Mouse (Mus musculus): ENCODE measurements around the gene Tie1.

Gene Tie1

DNA sequence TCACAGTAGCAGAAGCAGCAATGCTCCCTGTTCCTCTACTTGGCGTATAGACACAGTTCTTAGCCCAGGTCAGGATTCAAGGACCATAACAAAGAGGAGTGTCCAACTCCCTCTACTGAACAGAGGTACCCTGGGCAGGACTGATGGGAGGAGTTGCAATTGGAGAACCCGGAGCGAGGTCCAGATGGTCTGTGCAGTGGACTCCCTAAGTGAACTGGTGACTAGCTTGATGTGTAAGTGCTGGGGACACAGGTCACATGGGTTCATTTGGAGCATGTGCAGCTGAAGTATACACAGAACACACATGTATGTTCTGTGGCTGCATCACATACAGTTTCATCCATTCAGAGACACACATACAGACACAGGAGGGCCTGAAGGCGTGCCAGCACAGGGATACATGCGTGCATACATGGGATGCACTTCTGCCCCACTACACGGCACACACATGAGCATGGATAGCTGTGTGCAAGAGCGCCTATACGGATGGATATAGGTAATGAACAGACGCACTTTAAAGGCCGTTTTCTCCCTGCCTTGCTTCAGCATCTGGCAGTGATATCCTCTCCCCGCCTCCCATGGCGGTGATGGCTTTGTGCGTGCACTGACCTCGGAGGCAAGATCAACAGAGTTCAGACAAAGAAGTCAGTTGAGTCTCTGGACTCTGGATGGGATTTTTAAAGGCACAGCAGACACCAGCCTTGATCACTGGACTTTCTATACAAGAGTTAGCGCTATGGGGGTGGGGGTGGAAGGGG is 12.9 kb downstream of the Tie1 start:
- DNase-seq (ENCODE audit: low spot score), result no peak

- DNase-seq (ENCODE audit: low spot score), result no peak
Measured at GRCm38 (mm10) chr4:118472687-118473086, 17.2 kb downstream of the Tie1 start.

DNA sequence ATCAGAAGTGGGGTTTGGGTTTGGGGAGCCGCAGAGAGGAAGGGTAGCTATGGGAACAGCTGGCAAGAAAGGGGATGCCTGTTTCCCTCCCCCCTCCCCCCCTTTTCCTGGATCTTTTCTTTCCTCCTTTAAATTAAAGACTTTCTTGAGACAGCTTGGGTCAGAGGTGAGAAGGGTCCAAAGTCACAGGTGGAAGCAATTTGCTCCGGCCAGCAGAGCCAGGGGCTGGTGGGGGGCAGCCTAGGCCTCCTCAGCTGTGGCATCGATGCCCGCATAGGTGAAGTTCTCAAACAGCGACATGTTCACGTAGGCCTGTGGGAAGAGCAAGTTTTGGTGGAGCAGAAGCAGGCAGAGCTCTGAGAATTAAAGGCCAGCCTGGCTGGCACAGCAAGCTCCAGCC is 18.6 kb downstream of the Tie1 start:
- no peak for DNase-seq (ENCODE audit: low spot score)

- DNase-seq (ENCODE audit: low spot score), result no peak
Measured at GRCm38 (mm10) chr4:118465697-118466163, 24.1 kb downstream of the Tie1 start.

GRCm38 (mm10) chr4:118464956-118465355 is 24.9 kb downstream of the Tie1 start:
- DNase-seq (ENCODE audit: low spot score), result no peak

DNA sequence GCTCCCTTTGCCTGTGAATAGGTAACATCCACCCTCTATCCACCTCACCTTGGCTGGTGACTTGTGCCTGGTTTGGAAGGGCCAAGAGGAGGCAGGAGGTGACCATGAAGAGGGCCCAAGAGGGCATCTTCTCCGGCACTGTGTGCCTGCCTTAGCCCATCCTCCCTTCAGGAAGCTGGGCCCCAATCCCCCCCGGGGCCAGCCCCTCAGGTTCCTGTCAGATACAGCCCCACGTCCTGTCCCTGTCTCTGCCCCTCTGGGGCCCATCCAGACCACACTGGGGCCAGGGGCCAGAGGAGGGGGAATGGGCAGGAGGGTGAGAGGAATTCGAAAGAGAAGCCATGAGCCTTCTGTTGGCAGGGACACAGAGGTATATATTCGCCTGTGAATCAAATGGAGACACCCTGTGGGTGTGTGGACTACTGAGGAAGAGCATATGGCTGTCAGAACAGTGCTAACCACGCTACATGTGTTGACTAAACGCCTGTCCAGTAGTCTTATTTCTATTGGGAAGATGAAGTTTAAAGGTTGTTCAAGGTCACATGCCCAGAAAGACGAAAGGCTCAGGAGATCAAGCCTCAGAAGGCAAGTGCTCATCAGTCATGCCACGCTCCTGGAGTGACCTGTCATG is 32.4 kb downstream of the Tie1 start, which contains the start of gene Mpl:
Mpl (minus strand) TSS at position 169 of the 631 bp plus-strand sequence.
- no peak for DNase-seq (ENCODE audit: low spot score)

- DNase-seq (ENCODE audit: low spot score), result no peak
Measured at GRCm38 (mm10) chr4:118446415-118447153, 43.3 kb downstream of the Tie1 start.

DNA sequence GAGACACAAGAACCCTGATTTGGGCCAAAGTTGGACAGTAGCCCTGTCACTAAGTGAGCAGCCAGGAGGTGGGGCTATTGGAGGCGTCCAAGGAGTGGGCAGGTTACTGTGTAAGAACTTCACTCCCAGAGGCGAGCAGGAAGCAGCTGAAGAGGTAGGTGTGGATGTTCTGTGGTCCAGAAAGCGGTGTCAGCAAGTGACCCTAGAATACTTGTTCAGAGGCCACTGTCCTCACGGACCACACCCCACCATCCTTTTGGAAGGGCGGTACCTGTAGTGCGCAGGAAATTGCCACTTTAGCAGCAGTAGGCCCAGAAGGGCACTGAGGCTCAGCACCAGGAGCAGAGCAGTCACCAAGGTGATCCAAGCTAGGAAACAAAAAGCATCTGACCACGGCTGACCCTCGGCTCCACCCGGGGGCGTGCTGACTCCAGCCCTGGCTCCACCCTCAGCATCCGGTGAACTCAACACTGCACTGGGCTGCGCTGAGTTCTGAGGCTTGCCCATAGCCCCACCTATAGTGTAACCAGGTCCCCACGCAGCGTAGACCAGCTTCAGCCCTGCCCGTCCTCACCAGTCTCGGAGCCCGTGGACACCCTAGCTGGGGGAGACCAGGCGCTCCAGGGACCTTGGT is 44.0 kb downstream of the Tie1 start:
- no peak for DNase-seq (ENCODE audit: low spot score)

GRCm38 (mm10) chr4:118445088-118445487 is 44.8 kb downstream of the Tie1 start:
- DNase-seq (ENCODE audit: low spot score), result no peak

DNA sequence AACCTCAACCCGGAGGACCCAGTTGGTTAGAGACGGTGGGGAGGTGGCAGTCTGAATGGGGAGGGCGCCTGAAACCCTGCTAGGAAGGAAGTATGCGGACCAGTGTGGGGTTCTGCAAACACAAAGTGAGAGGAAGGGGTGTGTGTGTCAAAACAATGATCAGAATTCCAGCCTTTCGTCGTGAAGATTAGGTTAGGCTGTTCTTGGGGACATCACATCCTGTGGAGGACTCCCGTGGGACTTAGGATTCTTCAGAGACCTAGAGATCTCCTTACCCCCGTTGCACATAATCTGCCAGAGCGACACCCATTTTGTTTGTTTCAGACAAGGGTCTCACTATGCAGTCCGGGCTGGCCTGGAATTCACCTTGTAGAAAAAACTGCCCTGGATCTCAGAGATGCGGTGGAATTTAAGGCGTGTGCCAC is 52.0 kb downstream of the Tie1 start:
- DNase-seq (ENCODE audit: low spot score), result no peak

- peak; percentile 96 for DNase-seq (ENCODE audit: low spot score)
Measured at GRCm38 (mm10) chr4:118436820-118437603, 52.8 kb downstream of the Tie1 start, which contains the start of gene Cdc20. TSS of gene Cdc20 (minus strand) at chr4:118437352.

DNA sequence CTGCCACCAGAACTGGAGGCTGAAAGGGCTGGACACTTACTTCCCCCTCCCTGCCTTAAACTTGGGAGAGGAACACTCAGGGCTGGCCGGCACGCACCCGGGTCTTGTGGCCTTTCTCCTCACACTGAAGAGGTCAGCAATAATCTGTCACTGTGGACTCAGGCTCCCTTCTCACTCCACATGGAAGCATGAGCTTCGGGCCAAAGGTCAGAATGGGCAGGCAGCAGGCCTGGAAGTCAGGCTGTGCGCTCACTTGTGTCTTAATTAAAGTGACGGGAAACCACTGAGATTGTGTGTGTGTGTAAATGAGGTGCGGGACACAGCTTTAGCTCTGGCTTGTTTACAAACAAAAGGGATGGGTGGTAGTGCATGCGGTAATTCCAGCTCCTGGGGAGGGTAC is 57.5 kb downstream of the Tie1 start:
- DNase-seq (ENCODE audit: low spot score), result no peak

DNA sequence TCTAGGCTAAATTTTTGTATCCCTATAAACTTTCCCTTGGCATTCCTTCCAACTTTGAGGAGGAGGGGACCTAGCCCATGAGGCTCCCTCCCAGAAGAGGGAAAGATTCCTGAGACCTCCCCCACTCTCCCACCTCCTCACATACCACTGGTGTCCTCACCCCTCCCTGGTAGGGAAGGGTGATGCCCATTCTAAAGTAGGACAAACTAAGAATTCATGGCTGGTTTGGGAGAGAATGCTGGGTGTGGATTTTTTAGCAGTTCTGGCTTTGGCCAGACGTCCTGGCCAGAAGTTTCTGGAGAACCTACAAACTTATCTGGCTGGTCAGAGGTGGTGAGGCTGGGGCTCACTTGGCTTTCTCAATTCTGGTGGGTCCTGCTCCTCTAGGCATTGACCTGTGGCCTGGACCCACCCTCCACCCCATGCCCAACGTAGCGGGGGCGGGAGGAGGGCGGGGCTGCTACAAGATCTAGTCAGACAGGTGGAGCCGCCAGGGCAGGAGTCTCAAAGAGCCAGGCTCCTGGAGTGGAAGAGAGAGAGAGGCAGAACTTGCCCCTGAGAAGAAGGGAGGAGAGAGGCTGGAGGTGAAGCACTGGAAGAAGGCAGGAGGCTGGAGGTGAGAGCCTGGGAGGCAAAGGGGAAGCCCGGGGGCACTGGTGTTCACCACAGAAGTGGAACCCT is 60.5 kb downstream of the Tie1 start:
- no peak for DNase-seq (ENCODE audit: low spot score)

DNA sequence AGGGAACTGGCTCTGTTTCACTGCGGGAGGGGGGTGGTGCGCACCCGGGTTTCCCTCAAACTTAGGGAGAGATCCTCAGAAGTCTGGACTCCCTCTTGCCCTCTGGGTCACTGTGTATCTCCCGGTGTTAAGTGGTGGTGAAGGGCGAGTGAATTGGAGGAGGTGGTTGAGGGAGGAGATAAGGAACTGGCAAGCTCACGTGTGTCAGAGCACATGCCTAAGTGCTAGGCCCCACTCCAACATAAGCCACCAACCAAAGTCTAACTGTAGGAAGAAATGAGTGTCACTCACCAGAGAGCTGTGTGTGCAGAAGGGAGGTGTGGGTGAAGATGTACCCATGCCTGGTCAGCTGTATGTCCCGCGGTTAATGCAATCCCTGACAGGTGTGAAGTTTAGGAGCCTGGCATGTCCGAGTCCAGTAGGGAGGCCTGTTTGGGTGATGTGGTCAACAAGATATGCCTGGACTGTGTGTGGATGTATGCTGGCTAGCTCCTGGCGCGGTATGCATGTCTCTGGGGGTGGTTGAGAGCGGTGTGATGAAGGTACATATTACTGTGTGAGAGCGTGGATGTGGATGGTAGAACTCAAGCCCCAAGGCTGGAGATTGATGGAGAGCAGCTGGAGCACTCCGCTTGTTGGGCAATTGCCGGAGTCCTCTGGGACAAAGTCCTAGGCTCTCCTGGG is 61.2 kb downstream of the Tie1 start:
- no peak for DNase-seq (ENCODE audit: low spot score)

DNA sequence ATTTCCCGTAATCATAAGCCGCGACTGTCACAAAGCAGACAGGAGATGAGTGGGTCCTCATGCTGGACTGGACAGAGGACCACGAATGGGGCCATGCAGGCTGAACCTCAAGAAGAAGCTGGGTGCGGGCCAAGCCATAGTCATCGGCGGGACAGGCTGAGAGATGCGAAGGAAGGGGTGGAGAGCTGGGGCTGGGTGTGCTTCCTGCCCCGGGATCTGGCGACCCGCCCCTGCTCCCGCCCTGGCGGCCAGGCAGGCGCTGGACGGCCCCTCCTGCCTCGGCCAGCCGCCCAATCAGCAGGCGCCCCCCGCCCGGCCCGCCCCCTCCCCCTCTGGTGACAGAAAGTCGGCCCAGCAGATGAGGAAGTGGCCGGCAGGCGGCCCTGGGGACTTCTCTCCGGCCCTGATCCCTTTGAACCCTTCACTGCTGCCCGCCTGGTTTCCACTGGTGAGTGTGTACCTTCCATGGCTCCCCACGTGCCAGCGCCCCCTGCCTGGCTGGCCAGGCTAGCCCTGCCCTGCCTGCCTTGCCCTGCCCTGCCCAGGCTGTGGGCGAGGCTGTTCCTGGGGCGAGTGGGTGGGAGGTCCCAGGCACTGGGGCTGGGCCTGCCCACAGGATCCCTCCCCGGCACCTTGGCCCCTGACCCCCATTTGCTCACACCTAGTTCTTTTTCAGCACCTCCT is 62.0 kb downstream of the Tie1 start, which contains the start of gene Elovl1:
Elovl1 (plus strand) TSS at position 326 of the 684 bp plus-strand sequence.
- peak; percentile 83 for DNase-seq (ENCODE audit: low spot score)

DNA sequence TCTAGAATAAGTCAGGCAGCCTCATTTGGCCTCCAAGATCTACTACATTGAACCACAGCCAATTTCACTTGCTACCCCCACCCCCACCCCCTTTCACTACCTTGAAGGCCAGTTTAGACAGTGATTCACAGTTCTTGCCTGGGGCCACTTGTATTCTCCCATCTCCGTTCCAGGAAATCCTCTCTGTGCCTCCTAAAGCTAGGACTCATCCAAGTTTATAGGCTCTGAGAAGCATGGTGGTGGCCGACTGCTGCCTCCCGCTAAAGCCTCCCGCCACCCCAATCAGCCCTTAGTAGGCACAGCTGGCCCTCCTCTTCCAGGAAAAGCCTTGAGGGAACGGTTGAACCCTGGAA is 62.5 kb downstream of the Tie1 start:
- no peak for DNase-seq (ENCODE audit: low spot score)

GRCm38 (mm10) chr4:118425374-118425773 is 64.5 kb downstream of the Tie1 start:
- no peak for DNase-seq (ENCODE audit: low spot score)

- DNase-seq (ENCODE audit: low spot score), result peak; percentile 75
Measured at GRCm38 (mm10) chr4:118424541-118425160, 65.2 kb downstream of the Tie1 start.

DNA sequence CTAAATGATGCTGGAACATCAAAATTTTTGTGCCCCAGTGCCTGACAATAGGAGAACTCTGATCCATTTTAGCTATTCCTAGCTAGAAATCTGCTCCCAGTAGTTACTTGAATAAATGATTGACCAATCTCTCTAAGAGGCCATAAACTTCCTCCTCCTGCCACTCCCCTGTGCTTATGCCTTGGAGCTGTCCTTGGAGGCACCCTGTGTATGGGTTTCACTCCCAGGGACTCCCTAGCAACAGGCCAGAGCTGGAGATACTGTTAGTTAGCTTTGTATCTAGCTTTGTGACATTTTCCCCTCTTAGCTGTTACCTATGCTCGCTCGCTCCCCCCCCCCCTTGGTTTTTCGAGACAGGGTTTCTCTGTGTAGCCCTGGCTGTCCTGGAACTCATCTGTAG is 68.5 kb downstream of the Tie1 start:
- no peak for DNase-seq (ENCODE audit: low spot score)

All from c-Kit-positive CD71-positive TER-119-positive erythroid progenitor cells, embryonic 14.5 days (primary cell).